Mouse (Mus musculus): ENCODE results near the gene Tfb2m. TPM values are rescaled to one million over a fixed set of nuclear protein-coding genes. Genes with fewer than 3 reads are reported as not detected.

Tfb2m gene
- polyA plus RNA-seq, 1 experiment from 2014 or later, result 37.9 TPM

DNA sequence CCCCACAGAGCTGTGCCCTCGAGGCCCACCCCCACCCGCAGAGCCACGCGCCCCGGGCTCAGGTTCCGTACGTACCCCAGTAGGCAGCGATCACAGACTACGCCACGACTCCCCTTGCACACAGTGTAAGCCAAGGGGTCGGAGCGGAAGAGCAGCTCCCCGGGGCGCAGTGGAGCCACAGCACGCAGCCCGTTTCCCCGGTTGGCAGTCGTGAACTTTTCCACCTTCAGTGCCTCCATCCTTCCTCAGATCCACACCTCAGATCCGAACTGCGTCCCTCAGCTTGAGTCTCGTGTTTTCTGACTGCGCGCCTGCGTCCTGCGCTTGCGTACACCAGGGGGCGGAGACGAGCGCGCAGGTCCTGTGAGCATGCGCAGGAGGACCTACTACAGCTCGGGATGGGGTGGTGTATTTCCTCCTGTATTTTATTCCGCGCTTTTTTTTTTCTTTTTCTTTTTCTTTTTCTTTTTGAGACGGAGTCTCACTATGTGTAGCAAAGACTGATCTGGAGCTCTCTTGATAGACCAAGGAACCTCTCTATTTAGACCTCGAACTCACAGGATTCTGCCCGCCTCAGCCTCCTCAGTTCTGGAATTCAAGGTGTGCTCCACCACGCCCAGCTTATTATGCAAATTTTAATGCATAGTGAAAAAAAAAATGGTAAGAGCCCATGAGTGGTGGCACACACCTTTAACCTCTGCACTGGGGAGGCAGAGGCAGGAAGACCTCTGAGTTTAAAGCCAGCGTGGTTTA lies 28.2 kb downstream of the Tfb2m start, which contains the start of gene Smyd3:
Gene Smyd3 (minus strand): TSS at position 329 of the 753 bp plus-strand sequence.
- H3K4me3 ChIP-seq, result peak within 1 kb of the TSS; percentile 81
- no peaks in the 10 kb centered on the region for H3K36me3 ChIP-seq
- 6% methylated on average over 39 of the region's 39 CpGs for WGBS
- H3K4me1 ChIP-seq, result peaks cover 9% of the 10 kb centered on the region; the same call in 1 of the 2 replicates
- no peaks in the 10 kb centered on the region for H3K9me3 ChIP-seq
- H3K9ac ChIP-seq (replicated peaks), result peak within 1 kb of the TSS; percentile 66
- ATAC-seq (replicated peaks), result peak; percentile 91
- no peaks in the 10 kb centered on the region for H3K27me3 ChIP-seq
- H3K4me2 ChIP-seq (replicated peaks), result peak within 1 kb of the TSS; percentile 94
- H3K27ac ChIP-seq (replicated peaks), result no peak within 1 kb of the TSS; the same call in 1 of the 2 replicates

DNA sequence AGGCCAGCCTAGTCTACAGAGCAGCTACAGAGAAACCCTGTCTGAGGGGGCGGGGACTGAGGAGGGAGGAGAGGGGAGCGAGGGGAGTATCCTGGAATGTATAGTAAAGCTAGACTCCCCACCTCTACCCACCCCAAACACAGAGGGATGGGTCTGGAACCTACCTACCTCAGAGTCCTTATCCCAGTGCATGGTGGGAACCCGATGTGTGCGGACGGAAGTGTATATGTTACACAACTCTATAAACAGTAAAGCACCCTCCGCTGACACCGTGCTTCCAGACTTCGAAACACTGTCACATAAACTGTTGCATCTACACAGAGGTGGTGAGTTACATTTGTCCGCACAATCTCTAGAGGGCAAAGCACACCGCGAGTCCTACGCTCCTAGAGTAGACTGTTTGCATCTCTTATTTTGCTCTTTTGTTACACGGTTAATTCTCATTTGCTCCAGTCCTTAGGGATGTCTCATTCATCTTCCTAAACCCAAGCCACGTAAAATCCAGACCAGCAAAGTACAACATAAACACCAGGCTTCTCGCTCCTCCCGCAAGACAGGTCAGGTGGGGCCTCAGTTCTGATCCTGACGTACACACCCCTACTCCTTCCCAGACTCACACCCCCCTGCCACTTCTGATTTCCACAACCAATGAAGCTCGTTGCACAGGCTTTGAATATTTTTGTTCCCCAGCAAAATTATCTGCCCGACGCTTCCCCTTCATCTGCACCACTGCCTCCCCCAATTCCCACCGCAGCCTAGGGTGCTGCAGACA lies 28.9 kb downstream of the Tfb2m start:
- Histone ChIP-seq H3K9ac (replicated peaks) (peak overlapping the region; percentile 66), H3K4me3 (peak overlapping the region; percentile 81), H3K36me3 (no peaks in the 10 kb centered on the region), H3K4me1 (peaks cover 9% of the 10 kb centered on the region; the same call in 1 of the 2 replicates), H3K27me3 (no peaks in the 10 kb centered on the region), H3K27ac (replicated peaks) (no peak overlapping the region), H3K9me3 (no peaks in the 10 kb centered on the region), H3K4me2 (replicated peaks) (peak overlapping the region; percentile 94)
- peak; percentile 75 for ATAC-seq (replicated peaks)
- WGBS, result under 1% methylated on average over 21 of the region's 21 CpGs

DNA sequence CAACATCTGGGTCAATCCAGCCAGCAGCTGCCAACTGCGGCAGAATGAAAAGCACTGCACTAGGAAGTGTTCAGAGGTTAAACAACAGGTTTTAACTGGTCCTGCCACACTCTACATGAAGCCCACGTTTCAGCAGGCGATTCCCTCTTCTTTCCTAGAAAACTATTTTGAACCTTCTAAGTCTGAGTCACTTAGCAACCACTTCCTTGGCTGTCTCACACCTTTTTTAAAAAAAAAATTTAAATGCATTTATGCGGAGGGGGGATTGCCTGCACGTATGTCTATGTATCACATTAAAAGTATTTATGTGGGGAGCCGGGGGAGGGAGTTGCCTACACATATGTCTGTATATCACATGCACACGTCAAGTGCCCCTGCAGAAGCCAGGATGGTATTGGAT lies 34.2 kb downstream of the Tfb2m start:
- Histone ChIP-seq H3K4me2 (replicated peaks) (no peak overlapping the region), H3K27me3 (no peaks in the 10 kb centered on the region), H3K27ac (replicated peaks) (no peak overlapping the region), H3K4me1 (peaks cover 13% of the 10 kb centered on the region), H3K9ac (replicated peaks) (no peak overlapping the region), H3K9me3 (no peaks in the 10 kb centered on the region), H3K36me3 (no peaks in the 10 kb centered on the region), H3K4me3 (no peak overlapping the region)
- 72% methylated on average over 7 of the region's 7 CpGs for WGBS
- 0 out of 2 replicates have a peak, but pooled peaks have one; percentile 23 for ATAC-seq (replicated peaks)

DNA sequence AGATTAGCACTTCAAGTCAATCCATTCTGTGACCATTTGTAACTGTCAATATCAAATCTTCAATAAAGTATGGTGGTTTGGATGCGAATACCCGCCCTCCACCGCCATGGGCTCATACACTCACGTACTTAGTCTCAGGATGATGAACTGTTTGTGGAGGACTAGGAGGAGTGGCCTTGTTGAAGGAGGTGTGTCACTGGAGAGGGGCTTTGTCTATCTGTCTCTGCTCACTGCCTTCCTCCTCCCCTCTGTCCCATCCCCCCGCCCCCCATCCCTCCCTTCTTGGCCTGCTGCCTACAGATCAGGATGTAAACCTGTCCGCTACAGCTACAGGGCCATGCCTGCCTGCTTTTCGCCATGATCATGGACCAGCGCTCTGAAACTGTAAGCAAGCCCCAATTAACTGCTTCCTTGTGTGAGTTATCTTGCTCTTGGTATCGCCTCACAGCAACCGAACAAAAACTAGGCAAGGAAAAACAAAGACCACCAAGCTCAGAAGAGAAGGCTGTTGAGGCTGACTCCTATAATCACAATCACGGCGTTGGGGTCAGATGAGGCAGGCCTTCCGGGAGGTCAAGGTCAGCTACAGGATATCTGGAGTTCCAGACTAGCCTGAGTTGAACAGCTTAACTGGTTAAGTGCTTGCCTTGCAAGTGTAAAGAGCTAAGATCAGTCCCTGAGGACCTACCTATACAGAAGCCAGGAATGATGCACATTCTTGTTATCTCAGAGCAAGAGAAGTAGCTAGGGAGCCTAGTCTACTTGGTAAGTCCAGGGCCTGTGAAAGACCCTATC lies 35.3 kb downstream of the Tfb2m start:
- Histone ChIP-seq H3K27me3 (no peaks in the 10 kb centered on the region), H3K27ac (replicated peaks) (no peak overlapping the region), H3K4me2 (replicated peaks) (no peak overlapping the region), H3K36me3 (no peaks in the 10 kb centered on the region), H3K9me3 (no peaks in the 10 kb centered on the region), H3K4me3 (no peak overlapping the region), H3K9ac (replicated peaks) (no peak overlapping the region), H3K4me1 (peaks cover 8% of the 10 kb centered on the region)
- 76% methylated on average over 13 of the region's 13 CpGs for WGBS
- no peak for ATAC-seq (replicated peaks)

DNA sequence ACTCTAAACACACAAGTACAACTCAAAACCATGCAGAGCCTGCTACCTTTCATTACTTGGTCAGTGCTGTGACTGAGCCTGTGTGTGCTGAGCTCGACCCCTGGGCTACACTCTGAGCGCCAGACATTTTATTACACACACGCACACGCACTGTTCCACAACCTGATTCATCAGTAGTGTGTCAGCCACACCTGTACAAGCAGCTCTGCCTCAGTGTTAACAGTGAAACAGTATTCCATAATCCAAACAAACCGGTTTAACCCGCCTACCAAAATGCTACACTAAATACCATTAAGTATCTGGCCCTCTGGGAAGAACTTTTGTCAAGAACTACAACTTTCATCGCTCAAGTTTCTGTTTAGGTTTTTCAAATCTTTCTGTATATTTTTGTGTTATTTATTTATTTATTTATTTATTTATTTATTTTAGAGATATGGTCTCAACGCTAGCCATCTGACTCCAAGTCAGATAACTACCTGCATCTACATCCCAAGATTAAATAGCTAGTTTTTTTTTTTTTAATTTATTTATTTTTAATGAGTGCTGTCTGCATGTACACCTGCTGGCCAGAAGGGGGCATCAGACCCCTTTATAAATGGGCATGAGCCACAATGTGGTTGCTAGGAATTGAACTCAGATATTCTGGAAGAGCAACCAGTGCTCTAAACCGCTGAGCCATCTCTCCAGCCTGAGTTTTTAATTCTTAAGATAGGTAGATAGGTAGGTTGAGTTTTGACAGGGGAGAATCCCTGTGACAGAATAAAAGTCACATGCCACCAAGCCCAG lies 39.3 kb downstream of the Tfb2m start:
- H3K4me1 ChIP-seq, result peaks cover 7% of the 10 kb centered on the region
- H3K4me2 ChIP-seq (replicated peaks), result no peak overlapping the region
- ATAC-seq (replicated peaks), result no peak
- H3K9ac ChIP-seq (replicated peaks), result no peak overlapping the region
- no peaks in the 10 kb centered on the region for H3K9me3 ChIP-seq
- no peak overlapping the region for H3K27ac ChIP-seq (replicated peaks)
- H3K4me3 ChIP-seq, result no peak overlapping the region
- WGBS, result 68% methylated on average over 9 of the region's 9 CpGs
- H3K27me3 ChIP-seq, result no peaks in the 10 kb centered on the region
- H3K36me3 ChIP-seq, result no peaks in the 10 kb centered on the region

DNA sequence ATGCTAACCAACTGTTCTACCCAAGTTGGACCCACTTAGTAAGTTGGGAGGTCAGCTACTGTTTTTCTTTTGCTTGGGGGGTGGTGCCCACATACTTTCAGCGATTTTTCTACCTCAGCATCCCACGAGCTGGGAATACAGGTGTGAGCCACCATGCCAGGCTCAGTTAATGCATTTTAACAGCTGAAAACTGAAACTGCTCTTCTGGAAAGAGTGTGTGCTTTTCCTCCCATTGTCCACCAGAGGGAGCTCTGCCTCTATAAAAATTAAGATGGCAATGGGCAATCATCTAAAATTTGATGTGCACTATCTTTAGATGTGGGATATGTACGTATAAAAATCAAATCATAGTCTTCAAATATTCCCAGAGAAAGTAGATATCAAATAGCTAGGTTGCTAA lies 43.5 kb downstream of the Tfb2m start:
- Histone ChIP-seq H3K9me3 (no peaks in the 10 kb centered on the region), H3K9ac (replicated peaks) (no peak overlapping the region), H3K4me1 (no peaks in the 10 kb centered on the region), H3K4me2 (replicated peaks) (no peak overlapping the region), H3K27me3 (no peaks in the 10 kb centered on the region), H3K4me3 (no peak overlapping the region), H3K36me3 (no peaks in the 10 kb centered on the region), H3K27ac (replicated peaks) (no peak overlapping the region)
- no peak for ATAC-seq (replicated peaks)
- 21% methylated on average over 3 of the region's 3 CpGs for WGBS

DNA sequence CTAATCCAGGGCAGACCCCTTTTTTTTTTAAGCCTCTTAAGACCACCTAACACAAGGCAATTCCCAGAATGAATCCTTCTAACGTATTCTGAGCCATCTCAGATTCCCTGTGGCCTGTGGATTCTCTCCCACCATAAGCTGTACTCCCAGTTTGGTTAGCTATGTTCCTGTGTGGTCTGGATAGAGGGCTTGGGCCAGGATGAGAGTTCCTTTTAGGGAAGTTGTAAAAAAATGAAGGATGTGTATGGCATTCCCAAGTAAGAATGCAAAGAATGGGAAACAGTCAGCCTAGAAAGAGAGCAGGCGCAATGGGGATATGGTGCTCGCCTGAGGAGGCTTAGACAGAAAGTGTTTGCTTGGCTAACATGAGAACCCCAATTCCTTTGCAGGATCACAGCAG lies 46.8 kb downstream of the Tfb2m start:
- Histone ChIP-seq H3K4me3 (no peak overlapping the region), H3K9ac (replicated peaks) (no peak overlapping the region), H3K27ac (replicated peaks) (no peak overlapping the region), H3K27me3 (no peaks in the 10 kb centered on the region), H3K36me3 (no peaks in the 10 kb centered on the region), H3K9me3 (no peaks in the 10 kb centered on the region), H3K4me2 (replicated peaks) (no peak overlapping the region), H3K4me1 (no peaks in the 10 kb centered on the region)
- ATAC-seq (replicated peaks), result no peak
- 86% methylated on average over 3 of the region's 3 CpGs for WGBS

DNA sequence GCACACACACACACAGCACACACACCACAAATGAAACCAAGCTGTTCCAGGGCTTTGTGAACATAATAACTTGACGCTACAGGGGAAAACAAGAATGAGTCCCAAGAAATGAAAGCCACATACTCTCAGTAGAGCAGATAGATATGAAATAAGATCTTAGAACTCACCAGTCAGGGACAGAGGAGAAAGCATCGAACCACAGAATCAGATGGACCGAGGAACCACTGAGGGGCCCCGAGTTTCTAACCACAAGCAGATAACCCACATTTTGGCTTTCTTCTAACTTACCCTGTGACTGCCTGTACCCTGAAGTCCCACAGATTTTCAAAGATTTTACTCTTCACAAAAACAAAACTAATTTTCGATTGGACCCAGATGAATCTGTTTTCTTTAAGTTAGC lies 53.2 kb downstream of the Tfb2m start:
- ATAC-seq (replicated peaks), result no peak
- Histone ChIP-seq H3K4me1 (no peaks in the 10 kb centered on the region), H3K9me3 (no peaks in the 10 kb centered on the region), H3K27me3 (no peaks in the 10 kb centered on the region), H3K9ac (replicated peaks) (no peak overlapping the region), H3K4me3 (no peak overlapping the region), H3K27ac (replicated peaks) (no peak overlapping the region), H3K36me3 (no peaks in the 10 kb centered on the region), H3K4me2 (replicated peaks) (no peak overlapping the region)
- WGBS, result 91% methylated on average over 5 of the region's 5 CpGs

DNA sequence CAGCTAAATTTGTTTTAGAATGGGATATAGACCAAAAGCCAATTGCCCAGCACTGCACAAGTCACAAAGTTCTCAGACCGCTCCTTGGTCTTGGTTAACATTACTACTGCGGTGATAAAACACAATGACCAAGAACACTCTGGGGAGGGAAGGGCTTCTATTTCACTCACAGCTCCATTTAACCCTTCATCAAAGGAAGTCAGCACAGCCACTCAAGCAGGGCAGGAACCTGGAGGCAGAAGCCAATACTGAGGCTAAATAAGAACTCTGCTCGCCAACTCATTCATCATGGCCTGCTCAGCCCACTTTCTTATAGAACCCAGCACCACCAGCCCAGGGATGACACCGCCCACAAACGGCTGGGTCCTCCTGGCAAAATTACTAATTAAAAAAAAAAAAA lies 57.5 kb downstream of the Tfb2m start:
- no peak overlapping the region for H3K9ac ChIP-seq (replicated peaks)
- no peak for ATAC-seq (replicated peaks)
- no peaks in the 10 kb centered on the region for H3K36me3 ChIP-seq
- H3K27me3 ChIP-seq, result no peaks in the 10 kb centered on the region
- no peaks in the 10 kb centered on the region for H3K9me3 ChIP-seq
- no peak overlapping the region for H3K4me2 ChIP-seq (replicated peaks)
- H3K4me3 ChIP-seq, result no peak overlapping the region
- 96% methylated on average over 5 of the region's 5 CpGs for WGBS
- no peaks in the 10 kb centered on the region for H3K4me1 ChIP-seq
- no peak overlapping the region for H3K27ac ChIP-seq (replicated peaks)

DNA sequence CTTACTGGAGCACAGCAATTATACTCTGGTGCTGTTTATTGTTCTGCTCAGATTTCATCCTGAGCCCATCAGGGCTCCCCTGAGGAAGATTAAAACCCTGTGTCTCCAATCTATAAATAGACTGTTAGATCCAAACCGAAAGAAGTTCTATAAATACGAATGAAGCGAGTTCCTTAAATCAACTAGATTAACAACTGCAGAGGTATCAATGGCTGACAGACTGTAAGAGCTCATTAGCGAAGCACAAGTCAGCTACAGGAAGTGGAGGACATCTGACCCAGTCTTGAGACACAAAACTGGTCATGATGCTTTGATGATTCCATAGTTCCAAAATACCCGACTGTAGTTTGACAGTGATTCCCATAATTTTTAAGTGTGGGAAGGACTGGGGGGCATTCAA lies 58.1 kb downstream of the Tfb2m start:
- no peak overlapping the region for H3K27ac ChIP-seq (replicated peaks)
- no peaks in the 10 kb centered on the region for H3K4me1 ChIP-seq
- no peaks in the 10 kb centered on the region for H3K27me3 ChIP-seq
- ATAC-seq (replicated peaks), result no peak
- H3K4me3 ChIP-seq, result no peak overlapping the region
- no peaks in the 10 kb centered on the region for H3K9me3 ChIP-seq
- no peak overlapping the region for H3K9ac ChIP-seq (replicated peaks)
- H3K4me2 ChIP-seq (replicated peaks), result no peak overlapping the region
- no peaks in the 10 kb centered on the region for H3K36me3 ChIP-seq
- 79% methylated on average over 5 of the region's 5 CpGs for WGBS

DNA sequence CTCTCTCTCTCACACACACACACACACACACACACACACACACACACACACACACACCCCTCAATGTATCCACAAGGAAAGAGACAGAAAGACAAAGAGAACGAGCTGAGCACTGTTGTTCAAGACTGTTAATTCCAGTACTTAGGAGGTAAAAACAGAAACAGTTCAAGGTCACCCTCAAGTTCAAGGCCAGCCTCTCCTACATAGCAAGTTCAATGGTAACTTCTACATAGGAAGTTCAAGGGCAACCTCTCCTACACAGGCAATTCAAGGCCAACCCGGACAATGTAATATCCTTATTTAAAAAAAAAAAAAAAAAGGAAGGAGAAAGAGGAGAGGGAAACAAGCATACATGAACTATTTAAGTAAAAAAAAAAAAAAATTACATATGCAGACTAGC lies 58.8 kb downstream of the Tfb2m start:
- Histone ChIP-seq H3K4me3 (no peak overlapping the region), H3K9ac (replicated peaks) (no peak overlapping the region), H3K27ac (replicated peaks) (no peak overlapping the region), H3K36me3 (no peaks in the 10 kb centered on the region), H3K27me3 (no peaks in the 10 kb centered on the region), H3K4me1 (no peaks in the 10 kb centered on the region), H3K9me3 (no peaks in the 10 kb centered on the region), H3K4me2 (replicated peaks) (no peak overlapping the region)
- 71% methylated on average over 2 of the region's 2 CpGs for WGBS
- ATAC-seq (replicated peaks), result no peak

All from forebrain, embryonic 15.5 days (tissue).